Mouse (Mus musculus): ENCODE measurements around the gene Tspan1. TPM values are rescaled to one million over a fixed set of nuclear protein-coding genes. Genes with fewer than 3 reads are reported as not detected.
A peak's percentile ranks its signal among the peaks of the same experiment; 100 is the strongest.

Tspan1 gene
- polyA plus RNA-seq (2012; rRNA removed) = 60.8 and 93.7 TPM in 2 replicates

DNA sequence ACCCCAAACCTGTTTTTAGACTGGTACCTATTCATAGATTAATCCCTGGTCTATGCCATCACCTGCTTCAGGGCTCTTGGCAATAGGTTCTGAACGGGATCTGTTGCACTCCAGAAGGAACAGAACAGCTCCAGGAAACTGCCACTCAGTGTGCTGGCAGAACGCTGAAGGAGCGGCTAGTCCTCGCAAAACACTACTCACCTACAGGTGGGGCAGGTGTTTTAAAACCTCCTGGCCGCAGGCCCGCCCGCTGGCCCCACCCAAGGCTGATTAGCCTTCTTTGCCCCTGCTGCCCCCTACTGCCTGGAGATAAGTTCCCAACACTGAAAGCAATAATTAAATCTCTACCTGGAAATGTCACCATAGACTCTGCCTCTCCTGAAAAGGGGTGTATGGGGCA lies at the start of gene Tspan1:
TSS of gene Tspan1 (minus strand) at position 198 of the 400 bp plus-strand sequence.
- DNase-seq = peak; percentile 75
- 51% methylated on average over 7 of the region's 7 CpGs for WGBS
- TF ChIP-seq CTCF (IDR thresholded peaks at IDR 0.05; ENCODE audit: insufficient read depth, low read length) = peak; percentile 14; the same call in 1 of the 2 replicates
- peak; percentile 62; the same call in 1 of the 2 replicates for TF ChIP-seq POLR2A (IDR thresholded peaks at IDR 0.05; ENCODE audit: borderline replicate concordance, extremely low read depth, low read depth, low read length)
- Histone ChIP-seq H3K4me1 (ENCODE audit: control insufficient read depth, insufficient read depth, low read length) (peaks cover 10% of the 10 kb centered on the region; the same call in 1 of the 2 replicates), H3K4me3 (replicated peaks; ENCODE audit: extremely low read depth, low read depth, low read length) (peak within 1 kb of the TSS; percentile 16)

DNA sequence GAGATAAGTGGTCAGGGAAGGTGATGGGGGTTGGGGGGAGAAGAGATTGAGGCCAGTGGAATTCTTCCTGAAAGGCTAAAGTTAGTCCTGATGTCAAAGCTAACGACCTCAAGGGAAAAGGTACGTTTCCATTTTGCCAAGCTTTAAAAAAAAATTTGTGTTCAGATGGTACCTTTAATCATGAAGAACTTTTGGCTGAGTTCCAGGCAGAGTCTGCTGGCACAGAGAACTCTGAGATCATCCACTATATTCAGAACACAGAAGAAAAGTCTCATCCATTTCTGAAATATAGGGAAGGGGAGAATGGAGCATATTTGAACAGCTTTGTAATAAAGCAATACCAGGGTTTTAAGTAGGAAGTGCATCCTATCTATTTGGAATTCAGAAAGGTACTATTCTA lies 49.6 kb upstream of the Tspan1 start:
- no peak for DNase-seq
- Histone ChIP-seq H3K4me1 (ENCODE audit: control insufficient read depth, insufficient read depth, low read length) (peaks cover 6% of the 10 kb centered on the region), H3K4me3 (replicated peaks; ENCODE audit: extremely low read depth, low read depth, low read length) (no peak overlapping the region)
- no peak for TF ChIP-seq CTCF (IDR thresholded peaks at IDR 0.05; ENCODE audit: insufficient read depth, low read length)
- no peak for TF ChIP-seq POLR2A (IDR thresholded peaks at IDR 0.05; ENCODE audit: borderline replicate concordance, extremely low read depth, low read depth, low read length)
- WGBS = 35% methylated on average over 2 of the region's 2 CpGs

DNA sequence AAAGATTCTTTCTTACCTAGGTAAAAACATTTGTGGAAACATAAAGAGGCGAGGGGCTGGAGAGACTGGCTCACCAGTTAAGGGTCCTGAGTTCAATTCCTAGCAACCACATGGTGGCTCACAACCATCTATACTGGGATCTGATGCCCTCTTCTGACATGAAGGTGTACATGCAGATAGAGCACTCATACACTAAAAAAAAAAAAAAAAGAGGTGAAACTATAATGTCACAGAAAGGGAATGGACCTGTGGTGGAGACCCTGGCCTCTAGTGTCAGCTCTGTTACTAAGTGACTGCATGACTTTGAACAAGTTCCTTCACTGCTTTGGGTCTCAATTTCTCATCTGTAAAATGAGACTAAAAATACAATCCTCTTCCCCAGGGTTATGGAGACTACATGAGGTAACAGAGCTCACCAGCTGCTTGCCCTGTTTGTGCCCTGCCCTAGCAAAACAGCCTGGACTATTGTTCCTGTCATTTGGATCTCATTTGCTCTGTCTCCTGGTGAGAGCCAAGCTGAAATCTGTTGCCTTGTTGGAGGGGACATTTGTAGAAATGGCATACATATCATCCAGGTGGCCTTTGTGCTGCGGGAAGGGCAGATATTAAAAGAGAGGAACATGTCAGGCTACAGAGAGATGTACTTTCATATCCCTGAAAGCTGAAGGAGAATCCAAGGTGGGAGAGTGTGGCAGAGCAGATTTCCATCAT lies 48.6 kb upstream of the Tspan1 start:
- 95% methylated on average over 2 of the region's 2 CpGs for WGBS
- Histone ChIP-seq H3K4me3 (replicated peaks; ENCODE audit: extremely low read depth, low read depth, low read length) (no peak overlapping the region), H3K4me1 (ENCODE audit: control insufficient read depth, insufficient read depth, low read length) (peaks cover 6% of the 10 kb centered on the region)
- no peak for DNase-seq
- TF ChIP-seq POLR2A (IDR thresholded peaks at IDR 0.05; ENCODE audit: borderline replicate concordance, extremely low read depth, low read depth, low read length) (no peak), CTCF (IDR thresholded peaks at IDR 0.05; ENCODE audit: insufficient read depth, low read length) (no peak)

DNA sequence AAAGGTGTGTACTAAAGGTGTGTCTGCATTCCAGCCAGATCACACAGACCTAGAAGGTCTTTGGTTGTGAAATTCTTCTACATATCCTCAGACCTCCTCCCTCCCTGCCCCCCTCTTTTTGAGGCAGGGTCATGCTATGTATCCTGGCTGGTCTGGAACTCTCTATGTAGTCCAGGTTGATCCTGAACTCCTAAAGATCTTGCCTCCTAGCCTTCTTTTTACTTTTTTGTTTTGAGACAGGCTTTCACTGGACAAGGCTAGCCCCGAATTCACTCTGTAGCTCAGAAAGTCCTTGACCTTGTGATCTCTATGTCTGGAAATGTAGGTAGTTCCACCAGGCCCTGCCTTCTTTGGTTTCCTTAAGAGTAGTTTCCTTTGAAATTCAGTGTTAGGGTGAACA lies 41.5 kb upstream of the Tspan1 start:
- TF ChIP-seq CTCF (IDR thresholded peaks at IDR 0.05; ENCODE audit: insufficient read depth, low read length) (no peak), POLR2A (IDR thresholded peaks at IDR 0.05; ENCODE audit: borderline replicate concordance, extremely low read depth, low read depth, low read length) (no peak)
- H3K4me1 ChIP-seq (ENCODE audit: control insufficient read depth, insufficient read depth, low read length) = no peaks in the 10 kb centered on the region
- H3K4me3 ChIP-seq (replicated peaks; ENCODE audit: extremely low read depth, low read depth, low read length) = no peak overlapping the region
- WGBS = 76% methylated on average over 1 of the region's 1 CpGs
- DNase-seq = no peak

DNA sequence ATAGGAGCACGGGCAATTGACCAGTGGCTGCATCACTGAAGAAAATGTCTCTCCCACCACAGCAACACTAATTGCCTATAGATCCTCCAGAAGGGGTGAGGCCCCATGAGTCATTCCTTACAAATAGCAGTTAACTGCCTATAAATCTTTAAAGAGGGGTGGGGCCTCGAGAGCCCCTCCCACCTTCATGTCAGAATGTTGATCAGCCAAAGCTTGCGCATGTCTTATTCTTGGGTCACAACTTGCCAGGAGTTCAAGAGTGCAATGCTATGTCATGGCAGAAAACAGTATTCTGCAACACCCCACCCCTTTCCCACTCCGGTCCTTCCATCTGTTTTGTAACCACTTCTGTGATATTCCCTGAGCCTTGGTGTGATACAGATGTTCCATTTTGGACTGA lies 39.1 kb upstream of the Tspan1 start:
- 66% methylated on average over 4 of the region's 4 CpGs for WGBS
- no peak for DNase-seq
- TF ChIP-seq POLR2A (IDR thresholded peaks at IDR 0.05; ENCODE audit: borderline replicate concordance, extremely low read depth, low read depth, low read length) (no peak), CTCF (IDR thresholded peaks at IDR 0.05; ENCODE audit: insufficient read depth, low read length) (no peak)
- Histone ChIP-seq H3K4me1 (ENCODE audit: control insufficient read depth, insufficient read depth, low read length) (no peaks in the 10 kb centered on the region), H3K4me3 (replicated peaks; ENCODE audit: extremely low read depth, low read depth, low read length) (no peak overlapping the region)

DNA sequence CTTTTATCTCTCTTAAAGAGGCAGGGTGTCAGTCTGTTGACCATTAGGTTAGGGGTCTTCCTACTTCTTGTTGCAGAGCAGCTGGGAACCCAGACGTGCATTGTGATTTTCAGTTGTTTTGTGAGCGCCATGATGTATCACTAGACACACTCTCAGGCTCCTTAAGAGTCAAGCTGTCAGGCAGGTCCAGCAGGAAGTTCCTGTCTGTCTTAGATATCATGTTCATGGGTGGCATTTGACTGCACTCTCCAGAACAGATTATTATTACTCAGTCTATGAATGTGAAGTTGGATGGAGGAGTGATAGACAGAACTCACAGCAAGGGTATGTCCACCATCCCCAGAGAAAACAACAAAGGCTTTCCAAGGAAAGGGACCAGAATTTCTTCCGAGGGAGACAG lies 37.0 kb upstream of the Tspan1 start:
- Histone ChIP-seq H3K4me3 (replicated peaks; ENCODE audit: extremely low read depth, low read depth, low read length) (no peak overlapping the region), H3K4me1 (ENCODE audit: control insufficient read depth, insufficient read depth, low read length) (no peaks in the 10 kb centered on the region)
- no peak for DNase-seq
- TF ChIP-seq POLR2A (IDR thresholded peaks at IDR 0.05; ENCODE audit: borderline replicate concordance, extremely low read depth, low read depth, low read length) = no peak
- no peak for TF ChIP-seq CTCF (IDR thresholded peaks at IDR 0.05; ENCODE audit: insufficient read depth, low read length)
- WGBS = 52% methylated on average over 3 of the region's 3 CpGs

DNA sequence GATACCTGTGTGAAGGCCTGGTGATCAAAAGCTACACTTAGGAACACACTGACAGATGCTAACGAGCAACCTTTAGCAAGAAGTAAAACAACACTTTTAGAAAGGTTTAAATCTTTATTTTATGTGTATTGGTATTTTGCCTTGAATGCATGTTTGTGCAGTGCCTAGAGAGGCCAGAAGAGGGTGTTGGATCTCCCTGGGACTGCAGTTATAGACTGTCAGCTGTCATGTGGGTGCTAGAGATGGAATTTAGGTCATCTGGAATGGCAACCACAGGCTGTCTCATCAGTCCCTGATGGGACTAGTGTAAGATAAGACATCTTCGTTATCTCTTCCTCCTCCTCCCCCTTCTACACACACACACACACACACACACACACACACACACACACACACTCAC lies 31.0 kb upstream of the Tspan1 start:
- Histone ChIP-seq H3K4me1 (ENCODE audit: control insufficient read depth, insufficient read depth, low read length) (no peaks in the 10 kb centered on the region), H3K4me3 (replicated peaks; ENCODE audit: extremely low read depth, low read depth, low read length) (no peak overlapping the region)
- TF ChIP-seq POLR2A (IDR thresholded peaks at IDR 0.05; ENCODE audit: borderline replicate concordance, extremely low read depth, low read depth, low read length) (no peak), CTCF (IDR thresholded peaks at IDR 0.05; ENCODE audit: insufficient read depth, low read length) (no peak)
- 80% methylated on average over 2 of the region's 2 CpGs for WGBS
- no peak for DNase-seq

DNA sequence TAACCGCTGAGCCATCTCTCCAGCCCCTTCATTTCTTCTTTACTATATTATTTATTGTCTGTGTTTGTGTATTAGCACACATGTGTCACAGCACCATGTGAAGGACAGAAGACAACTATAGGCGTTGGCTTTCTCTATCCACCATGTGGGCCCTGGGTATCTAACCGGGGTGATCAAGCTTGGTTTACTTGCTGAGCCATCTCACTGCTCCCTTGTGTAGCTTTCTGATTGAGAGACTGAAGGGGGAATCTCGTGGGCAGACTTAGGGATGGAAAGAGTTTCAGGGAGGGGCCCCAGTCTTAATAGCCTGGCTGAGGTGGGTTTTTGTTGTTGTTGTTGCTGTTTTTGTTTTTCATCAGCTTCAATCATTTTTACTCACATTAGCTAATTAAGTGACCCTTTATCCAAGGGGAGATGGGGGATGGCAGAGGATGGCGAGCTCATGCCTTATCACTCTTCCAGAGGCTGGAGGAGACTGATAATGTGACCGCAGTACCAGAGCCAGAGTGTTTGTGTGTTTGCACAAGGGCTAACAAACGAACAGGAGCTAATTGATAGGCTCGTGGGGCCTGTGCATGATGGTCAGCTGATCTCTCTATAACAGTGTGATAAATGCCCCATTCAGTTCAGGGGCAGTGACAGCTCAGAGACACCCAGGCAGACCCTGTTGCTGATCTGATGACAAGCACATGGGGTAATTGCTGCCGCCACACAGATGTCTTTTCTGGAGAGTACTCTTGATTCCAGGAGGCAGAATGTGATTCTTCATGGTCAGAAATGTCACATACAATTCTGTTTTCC lies 26.4 kb upstream of the Tspan1 start:
- Histone ChIP-seq H3K4me1 (ENCODE audit: control insufficient read depth, insufficient read depth, low read length) (no peaks in the 10 kb centered on the region; the same call in 1 of the 2 replicates), H3K4me3 (replicated peaks; ENCODE audit: extremely low read depth, low read depth, low read length) (no peak overlapping the region)
- WGBS = 69% methylated on average over 9 of the region's 9 CpGs
- no peak for DNase-seq
- TF ChIP-seq CTCF (IDR thresholded peaks at IDR 0.05; ENCODE audit: insufficient read depth, low read length) (no peak), POLR2A (IDR thresholded peaks at IDR 0.05; ENCODE audit: borderline replicate concordance, extremely low read depth, low read depth, low read length) (no peak)

DNA sequence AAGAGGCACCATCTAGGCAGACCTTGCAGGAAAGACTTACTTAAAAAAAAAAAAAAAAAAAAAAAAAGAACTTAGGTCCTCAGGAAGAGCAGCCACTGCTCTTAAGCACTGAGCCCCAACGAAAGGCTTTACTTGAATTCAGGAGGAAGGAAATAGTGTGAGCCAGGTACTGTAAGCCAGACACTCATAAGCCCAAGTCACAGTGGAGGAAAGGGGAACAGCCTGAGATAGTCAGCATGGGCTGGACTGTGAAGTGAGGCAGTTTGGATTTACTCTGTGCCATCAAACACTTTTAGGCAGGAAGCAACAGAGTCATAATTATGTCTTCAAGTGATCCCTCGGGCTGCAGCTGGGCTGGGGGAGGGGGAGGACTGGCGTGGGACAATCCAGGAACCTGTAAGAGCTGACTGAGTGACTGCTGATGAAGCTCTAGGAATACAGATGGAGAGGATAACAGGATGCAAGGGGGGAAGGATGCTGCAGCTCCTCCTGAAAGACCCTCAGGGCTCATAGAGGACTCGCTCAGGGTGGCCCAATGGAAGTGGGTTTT lies 25.0 kb upstream of the Tspan1 start:
- 35% methylated on average over 4 of the region's 4 CpGs for whole genome bisulfite sequencing
- DNase-seq = no peak
- Histone ChIP-seq H3K4me1 (ENCODE audit: control insufficient read depth, insufficient read depth, low read length) (no peaks in the 10 kb centered on the region; the same call in 1 of the 2 replicates), H3K4me3 (replicated peaks; ENCODE audit: extremely low read depth, low read depth, low read length) (no peak overlapping the region)
- TF ChIP-seq CTCF (IDR thresholded peaks at IDR 0.05; ENCODE audit: insufficient read depth, low read length) (no peak), POLR2A (IDR thresholded peaks at IDR 0.05; ENCODE audit: borderline replicate concordance, extremely low read depth, low read depth, low read length) (no peak)

Data from lung, adult 2 months (tissue).